Mouse (Mus musculus): ENCODE measurements around the gene Ktn1.

GRCm38 (mm10) chr14:47668096-47668495 is 19.8 kb downstream of the Ktn1 start:
- TF ChIP-seq CTCF (conservative IDR thresholded peaks at IDR 0.05; ENCODE audit: insufficient read depth, insufficient read length, low read depth, low read length) = no peak
- no peak for TF ChIP-seq POLR2A (IDR thresholded peaks at IDR 0.05; ENCODE audit: low read depth, low read length)

Measured in kidney, adult 2 months (tissue).